Mouse (Mus musculus) layer of hippocampus, postnatal 36 days (tissue): ENCODE measurements at regions not wholly inside any gene's neighbourhood (a gene's known extent, or its start where the extent isn't known, plus 50 kb on each side); places are given as distances from the start of the nearest gene placed in this dataset.

ENCODE experiments used
- DNase-seq, 2 experiments: peaks; one replicate each; pipeline ENCODE4 v3.0.0; 2022

GRCm38 (mm10) chr2:64706646-64707177, 318.1 kb downstream of the Grb14 start:
- DNase-seq: peak in 1 of 2 experiments; percentile 8

- DNase-seq: peak; percentile 20 to 26
Observed at GRCm38 (mm10) chr2:64695974-64696373, 328.8 kb downstream of the Grb14 start.

- DNase-seq: peak; percentile 16 to 36
Observed at GRCm38 (mm10) chr2:64691444-64691843, 333.3 kb downstream of the Grb14 start.

GRCm38 (mm10) chr2:64690996-64691395, 333.8 kb downstream of the Grb14 start:
- no peak for DNase-seq

GRCm38 (mm10) chr2:64686781-64687180, 338.0 kb downstream of the Grb14 start:
- DNase-seq: no peak

- no peak for DNase-seq
Observed at GRCm38 (mm10) chr2:64649614-64650013, 375.2 kb downstream of the Grb14 start.

GRCm38 (mm10) chr2:64616931-64617330, 407.9 kb downstream of the Grb14 start:
- no peak for DNase-seq

- no peak for DNase-seq
Observed at GRCm38 (mm10) chr2:64606864-64607263, 417.9 kb downstream of the Grb14 start.

GRCm38 (mm10) chr2:64582258-64582657, 442.5 kb downstream of the Grb14 start:
- no peak for DNase-seq

- DNase-seq: no peak
Observed at GRCm38 (mm10) chr2:64536032-64536431, 438.2 kb upstream of the Fign start.

GRCm38 (mm10) chr2:64535351-64535851, 437.6 kb upstream of the Fign start:
- DNase-seq: no peak

- no peak for DNase-seq
Observed at GRCm38 (mm10) chr2:64534869-64535268, 437.0 kb upstream of the Fign start.

GRCm38 (mm10) chr2:64534344-64534743, 436.5 kb upstream of the Fign start:
- no peak for DNase-seq

- no peak for DNase-seq
Observed at GRCm38 (mm10) chr2:64522722-64523121, 424.9 kb upstream of the Fign start.

GRCm38 (mm10) chr2:64522233-64522632, 424.4 kb upstream of the Fign start:
- DNase-seq: no peak

- DNase-seq: no peak
Observed at GRCm38 (mm10) chr2:64495725-64496124, 397.9 kb upstream of the Fign start.

- DNase-seq: no peak
Observed at GRCm38 (mm10) chr2:64466412-64466970, 368.7 kb upstream of the Fign start.

- DNase-seq: no peak
Observed at GRCm38 (mm10) chr2:64462466-64463114, 364.8 kb upstream of the Fign start.

GRCm38 (mm10) chr2:64462041-64462440, 364.2 kb upstream of the Fign start:
- DNase-seq: no peak

GRCm38 (mm10) chr2:64461636-64462035, 363.8 kb upstream of the Fign start:
- DNase-seq: no peak

GRCm38 (mm10) chr2:64458171-64458570, 360.3 kb upstream of the Fign start:
- peak in 1 of 2 experiments; percentile 8 for DNase-seq

GRCm38 (mm10) chr2:64452690-64453089, 354.9 kb upstream of the Fign start:
- DNase-seq: no peak

GRCm38 (mm10) chr2:64451614-64452317, 353.9 kb upstream of the Fign start:
- no peak for DNase-seq
